Mouse (Mus musculus): ENCODE results near the gene Wipi1. TPM values are rescaled to one million over a fixed set of nuclear protein-coding genes. Genes with fewer than 3 reads are reported as not detected.

Gene Wipi1
- polyA plus RNA-seq, 1 experiment: 20.4 TPM

GRCm38 (mm10) chr11:109524869-109525268 lies 86.9 kb downstream of the Wipi1 start:
- no peak overlapping the region for H3K27ac ChIP-seq (ENCODE audit: insufficient read depth, low read length)
- TF ChIP-seq CTCF (IDR thresholded peaks at IDR 0.05; ENCODE audit: borderline replicate concordance, insufficient read depth, low read depth, low read length) (no peak), POLR2A (IDR thresholded peaks at IDR 0.05; ENCODE audit: borderline replicate concordance, insufficient read depth, low read length) (no peak)
- H3K4me3 ChIP-seq (replicated peaks; ENCODE audit: insufficient read depth, low read depth, low read length): no peak overlapping the region
- 90% methylated on average over 5 of the region's 5 CpGs for WGBS
- H3K4me1 ChIP-seq (ENCODE audit: control insufficient read depth, insufficient read depth, low read length): peaks cover 22% of the 10 kb centered on the region
- H3K27me3 ChIP-seq (ENCODE audit: control insufficient read depth, insufficient read depth, low read length): no peaks in the 10 kb centered on the region
- DNase-seq: no peak

Other genes starting within 250 kb of the Wipi1 start
- gene Gna13, start 249.1 kb downstream of the Wipi1 start, polyA plus RNA-seq (2012; rRNA removed): 35.6 and 37.5 TPM in 2 replicates
- not detected in 2 replicates for gene 9930022D16Rik, start 198.1 kb downstream of the Wipi1 start, polyA plus RNA-seq (2012; rRNA removed)
- 63.8 and 64.1 TPM in 2 replicates for gene Amz2, start 186.0 kb downstream of the Wipi1 start, polyA plus RNA-seq (2012; rRNA removed)
- gene Arsg, start 138.6 kb downstream of the Wipi1 start, polyA plus RNA-seq (2012; rRNA removed): 39.5 and 47.1 TPM in 2 replicates
- 7.9 and 8.9 TPM in 2 replicates for gene Slc16a6, start 138.4 kb downstream of the Wipi1 start, polyA plus RNA-seq (2012; rRNA removed)
- gene Prkar1a, start 37.4 kb upstream of the Wipi1 start, polyA plus RNA-seq (2012; rRNA removed): 421 and 429 TPM in 2 replicates
- 22.3 and 25.2 TPM in 2 replicates for gene Fam20a, start 110.3 kb upstream of the Wipi1 start, polyA plus RNA-seq (2012; rRNA removed)
- gene 1700012B07Rik, start 216.1 kb upstream of the Wipi1 start, polyA plus RNA-seq (2012; rRNA removed): not detected in 2 replicates